In genomic region chr16:13446488-13446887, GRCm38 (mm10) we compare ENCODE assay signal across 8 mouse cellular contexts.
A peak's percentile ranks its signal among the peaks of the same experiment; 100 is the strongest.
DNase-seq lines count a peak whose midpoint lies in the region; ATAC-seq and TF ChIP-seq lines count a peak whose summit lies in the region.

No protein-coding gene starts in this region.

- H3K9me3 ChIP-seq in kidney, postnatal 0 days (replicated peaks; ENCODE audit: low read length) = no peaks in the 10 kb centered on the region
- H3K9me3 ChIP-seq in heart, embryonic 11.5 days (replicated peaks; ENCODE audit: control insufficient read depth, low read length) = no peaks in the 10 kb centered on the region
- H3K9me3 ChIP-seq in limb, embryonic 12.5 days = no peaks in the 10 kb centered on the region
- H3K9me3 ChIP-seq in neural tube, embryonic 14.5 days (ENCODE audit: control insufficient read depth, low read length) = no peaks in the 10 kb centered on the region

- 22% methylated on average over 15 of the region's 15 CpGs for WGBS in kidney, postnatal 0 days
- 24% methylated on average over 15 of the region's 15 CpGs for WGBS in heart, embryonic 11.5 days (ENCODE audit: insufficient replicate concordance)
- WGBS in limb, embryonic 12.5 days = 18% methylated on average over 15 of the region's 15 CpGs
- 27% methylated on average over 15 of the region's 15 CpGs for WGBS in neural tube, embryonic 14.5 days

- peaks cover 4% of the 10 kb centered on the region; the same call in 1 of the 2 replicates for H3K4me1 ChIP-seq in kidney, postnatal 0 days (replicated peaks; ENCODE audit: insufficient read depth, low read length)
- peaks cover 3% of the 10 kb centered on the region; the same call in 1 of the 2 replicates for H3K4me1 ChIP-seq in brown adipose tissue, adult 24 weeks (ENCODE audit: control insufficient read depth, insufficient read depth, insufficient read length, low read length)
- H3K4me1 ChIP-seq in heart, embryonic 11.5 days (ENCODE audit: control insufficient read depth, insufficient read depth, low read length) = peaks cover 3% of the 10 kb centered on the region; the same call in 1 of the 2 replicates
- H3K4me1 ChIP-seq in limb, embryonic 12.5 days (replicated peaks) = peaks cover 25% of the 10 kb centered on the region
- 0 out of 2 replicates have a peak, but pooled peaks cover 3% of the 10 kb centered on the region for H3K4me1 ChIP-seq in neural tube, embryonic 14.5 days (ENCODE audit: control insufficient read depth, insufficient read depth, low read length)

- ATAC-seq in kidney, postnatal 0 days (replicated peaks; ENCODE audit: low FRiP score, low read depth) = no peak
- no peak for ATAC-seq in heart, embryonic 11.5 days (replicated peaks; ENCODE audit: insufficient number of reproducible peaks, low FRiP score, low TSS enrichment)
- ATAC-seq in limb, embryonic 12.5 days (ENCODE audit: insufficient number of reproducible peaks, insufficient read depth, low FRiP score, low TSS enrichment, low read depth) = no peak
- ATAC-seq in neural tube, embryonic 14.5 days (ENCODE audit: low read depth) = peak; percentile 15; the same call in 1 of the 2 replicates

- H3K4me3 ChIP-seq in kidney, postnatal 0 days (replicated peaks; ENCODE audit: low read depth, low read length) = peak overlapping the region; percentile 86
- H3K4me3 ChIP-seq in brown adipose tissue, adult 24 weeks (ENCODE audit: insufficient read depth, low read depth, low read length) = peak overlapping the region; percentile 60
- H3K4me3 ChIP-seq in heart, embryonic 11.5 days (ENCODE audit: low read depth, low read length) = peak overlapping the region; percentile 83
- peak overlapping the region; percentile 83 for H3K4me3 ChIP-seq in limb, embryonic 12.5 days (replicated peaks)
- peak overlapping the region; percentile 63; the same call in 1 of the 2 replicates for H3K4me3 ChIP-seq in neural tube, embryonic 14.5 days (ENCODE audit: low read depth, low read length)

- 0 out of 2 replicates have a peak overlapping the region, but pooled peaks have one; percentile 69 for H3K9ac ChIP-seq in kidney, postnatal 0 days (ENCODE audit: low read depth, low read length)
- peak overlapping the region; percentile 80; the same call in 1 of the 2 replicates for H3K9ac ChIP-seq in heart, embryonic 11.5 days (ENCODE audit: low read depth, low read length)
- no peak overlapping the region for H3K9ac ChIP-seq in limb, embryonic 12.5 days (replicated peaks)
- H3K9ac ChIP-seq in neural tube, embryonic 14.5 days (replicated peaks; ENCODE audit: low read depth, low read length) = no peak overlapping the region

- H3K27me3 ChIP-seq in kidney, postnatal 0 days (ENCODE audit: insufficient read depth, low read length) = no peaks in the 10 kb centered on the region
- peaks cover 16% of the 10 kb centered on the region for H3K27me3 ChIP-seq in heart, embryonic 11.5 days (ENCODE audit: control insufficient read depth, insufficient read depth, low read length)
- peaks cover 66% of the 10 kb centered on the region for H3K27me3 ChIP-seq in limb, embryonic 12.5 days
- H3K27me3 ChIP-seq in neural tube, embryonic 14.5 days (ENCODE audit: control insufficient read depth, insufficient read depth, low read length) = peaks cover 14% of the 10 kb centered on the region

- TF ChIP-seq CTCF in kidney, postnatal 0 days (IDR thresholded peaks at IDR 0.05; ENCODE audit: low read depth) = peak; percentile 58

- H3K27ac ChIP-seq in kidney, postnatal 0 days = no peak overlapping the region
- H3K27ac ChIP-seq in brown adipose tissue, adult 24 weeks (replicated peaks; ENCODE audit: low read depth, low read length) = peak overlapping the region; percentile 41; the same call in 1 of the 2 replicates
- no peak overlapping the region for H3K27ac ChIP-seq in heart, embryonic 11.5 days (ENCODE audit: low read depth, low read length)
- no peak overlapping the region for H3K27ac ChIP-seq in limb, embryonic 12.5 days
- H3K27ac ChIP-seq in neural tube, embryonic 14.5 days (ENCODE audit: low read depth, low read length) = no peak overlapping the region

- DNase-seq in kidney, postnatal 0 days (ENCODE audit: low spot score) = peak; percentile 64
- DNase-seq in kidney, adult 18-20 months = no peak
- DNase-seq in thymus, postnatal 14 days = no peak
- DNase-seq in layer of hippocampus, adult 9-10 months (ENCODE audit: low spot score) = no peak

- peak overlapping the region; percentile 100 for H3K4me2 ChIP-seq in kidney, postnatal 0 days (ENCODE audit: low read length)
- peak overlapping the region; percentile 98 for H3K4me2 ChIP-seq in heart, embryonic 11.5 days
- peak overlapping the region; percentile 99 for H3K4me2 ChIP-seq in limb, embryonic 12.5 days
- H3K4me2 ChIP-seq in neural tube, embryonic 14.5 days (ENCODE audit: low read depth, low read length) = peak overlapping the region; percentile 98

- no peaks in the 10 kb centered on the region for H3K36me3 ChIP-seq in kidney, postnatal 0 days (ENCODE audit: insufficient read depth, low read length)
- H3K36me3 ChIP-seq in heart, embryonic 11.5 days (ENCODE audit: control insufficient read depth, insufficient read depth, low read length) = no peaks in the 10 kb centered on the region
- no peaks in the 10 kb centered on the region for H3K36me3 ChIP-seq in limb, embryonic 12.5 days
- H3K36me3 ChIP-seq in neural tube, embryonic 14.5 days (ENCODE audit: control insufficient read depth, insufficient read depth, low read length) = no peaks in the 10 kb centered on the region

Comparison
In these comparisons a context has a peak if more than half of its experiments do, and no peak if none do; other contexts are left out.
1. H3K9ac ChIP-seq: peak in kidney, postnatal 0 days (single experiment) and heart, embryonic 11.5 days (single experiment); none in limb, embryonic 12.5 days (single experiment) and neural tube, embryonic 14.5 days (single experiment).
2. Peak in every context shown above with its lines, with median percentiles within 50 percentile points of each other: H3K4me2 ChIP-seq and H3K4me3 ChIP-seq.